Mouse (Mus musculus) embryo, embryonic 9.5 days (tissue): Measurements from ENCODE around the gene Cbfa2t2.

Experiments used
- DNase-seq: peaks from one replicate; pipeline ENCODE4 v3.0.0-alpha.2; 2017; ENCODE audit errors: extremely low spot score

The Cbfa2t2 gene

GRCm38 (mm10) chr2:154436458-154437190, at the start of gene Cbfa2t2:
Gene Cbfa2t2 (plus strand): TSS chr2:154436481.
- DNase-seq, result peak; percentile 75

GRCm38 (mm10) chr2:154390180-154390964, 45.9 kb upstream of the Cbfa2t2 start:
- no peak for DNase-seq

GRCm38 (mm10) chr2:154394602-154395001, 41.7 kb upstream of the Cbfa2t2 start:
- no peak for DNase-seq

- DNase-seq, result no peak
These were observed 39.8 kb upstream of the Cbfa2t2 start for GRCm38 (mm10) chr2:154396529-154396928.

GRCm38 (mm10) chr2:154398267-154398666, 38.0 kb upstream of the Cbfa2t2 start:
- no peak for DNase-seq

- no peak for DNase-seq
These were observed 37.0 kb upstream of the Cbfa2t2 start for GRCm38 (mm10) chr2:154399325-154399724.

- no peak for DNase-seq
These were observed 34.3 kb upstream of the Cbfa2t2 start for GRCm38 (mm10) chr2:154401976-154402375.

GRCm38 (mm10) chr2:154402811-154403210, 33.5 kb upstream of the Cbfa2t2 start:
- DNase-seq, result no peak

GRCm38 (mm10) chr2:154405447-154405994, 30.8 kb upstream of the Cbfa2t2 start:
- DNase-seq, result no peak

GRCm38 (mm10) chr2:154407063-154407642, 29.1 kb upstream of the Cbfa2t2 start:
- peak; percentile 17 for DNase-seq

GRCm38 (mm10) chr2:154407643-154408445, 28.4 kb upstream of the Cbfa2t2 start, which contains the start of gene Snta1:
Gene Snta1 (minus strand): TSS chr2:154408099.
- DNase-seq, result peak; percentile 86

- no peak for DNase-seq
These were observed 25.9 kb upstream of the Cbfa2t2 start for GRCm38 (mm10) chr2:154410355-154410754.

- DNase-seq, result no peak
These were observed 24.1 kb upstream of the Cbfa2t2 start for GRCm38 (mm10) chr2:154412018-154412666.

- DNase-seq, result peak; percentile 74
These were observed 19.2 kb upstream of the Cbfa2t2 start for GRCm38 (mm10) chr2:154417107-154417506.

- no peak for DNase-seq
These were observed 18.3 kb upstream of the Cbfa2t2 start for GRCm38 (mm10) chr2:154418001-154418400.

- DNase-seq, result no peak
These were observed 16.4 kb upstream of the Cbfa2t2 start for GRCm38 (mm10) chr2:154419631-154420515.

- peak; percentile 73 for DNase-seq
These were observed 15.1 kb upstream of the Cbfa2t2 start for GRCm38 (mm10) chr2:154420942-154421731.

GRCm38 (mm10) chr2:154422181-154422580, 14.1 kb upstream of the Cbfa2t2 start:
- no peak for DNase-seq

- DNase-seq, result no peak
These were observed 12.7 kb upstream of the Cbfa2t2 start for GRCm38 (mm10) chr2:154423548-154423947.
